Mouse (Mus musculus) thymus, postnatal 14 days (tissue): ENCODE measurements around the gene Itga9.

ENCODE experiments used
- DNase-seq: peaks from one replicate; pipeline ENCODE4 v3.0.0; 2021

Itga9 gene

GRCm38 (mm10) chr9:118883150-118883549, 276.7 kb downstream of the Itga9 start:
- no peak for DNase-seq

- DNase-seq: no peak
These were observed 279.3 kb downstream of the Itga9 start for GRCm38 (mm10) chr9:118885785-118886184.

DNA sequence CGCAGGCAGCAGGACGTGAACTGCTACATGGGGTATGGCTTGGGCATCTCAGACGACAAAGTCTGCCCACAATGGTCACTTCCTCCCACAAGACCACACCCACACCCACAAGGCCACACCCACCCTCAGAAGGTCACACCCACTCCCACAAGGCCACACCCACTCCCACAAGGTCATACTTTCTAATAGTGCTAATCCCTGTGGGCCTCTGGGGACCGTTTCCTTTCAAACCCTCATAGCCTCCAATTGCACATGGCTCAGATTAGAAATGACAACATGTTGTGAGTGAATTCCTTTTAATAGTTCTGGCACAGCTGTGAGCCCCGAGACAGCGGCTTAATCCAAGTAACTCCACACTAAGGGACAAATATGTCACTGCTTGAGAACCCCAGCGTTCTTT, 280.7 kb downstream of the Itga9 start:
- no peak for DNase-seq

- no peak for DNase-seq
These were observed 281.2 kb downstream of the Itga9 start for GRCm38 (mm10) chr9:118887734-118888133.

GRCm38 (mm10) chr9:118890149-118890548, 283.7 kb downstream of the Itga9 start:
- DNase-seq: peak; percentile 47

- no peak for DNase-seq
These were observed 284.2 kb downstream of the Itga9 start for GRCm38 (mm10) chr9:118890645-118891044.

- DNase-seq: no peak
These were observed 284.6 kb downstream of the Itga9 start for GRCm38 (mm10) chr9:118891068-118891467.

GRCm38 (mm10) chr9:118891593-118891992, 285.1 kb downstream of the Itga9 start:
- DNase-seq: no peak

- no peak for DNase-seq
These were observed 288.6 kb downstream of the Itga9 start for GRCm38 (mm10) chr9:118895101-118895500.

DNA sequence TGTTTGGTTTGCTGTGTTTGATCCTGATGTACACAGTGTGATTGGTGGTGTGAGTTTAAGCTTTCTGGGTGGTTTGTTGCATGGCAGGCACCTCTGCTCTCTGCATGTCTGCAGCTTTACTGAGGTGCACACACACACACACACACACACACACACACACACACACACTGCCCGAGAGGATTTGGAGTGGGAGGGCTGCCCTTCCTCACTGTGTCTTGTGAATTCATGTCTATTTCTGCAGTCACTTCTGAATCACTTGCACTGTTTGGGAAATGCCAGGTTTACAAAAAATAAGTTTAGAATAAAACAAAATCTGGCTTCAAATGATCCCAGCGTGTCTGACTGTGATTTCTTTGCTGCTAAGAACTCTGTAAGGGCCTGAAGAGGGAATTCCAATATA, 294.2 kb downstream of the Itga9 start:
- no peak for DNase-seq

- no peak for DNase-seq
These were observed 295.4 kb downstream of the Itga9 start for GRCm38 (mm10) chr9:118901917-118902316.

DNA sequence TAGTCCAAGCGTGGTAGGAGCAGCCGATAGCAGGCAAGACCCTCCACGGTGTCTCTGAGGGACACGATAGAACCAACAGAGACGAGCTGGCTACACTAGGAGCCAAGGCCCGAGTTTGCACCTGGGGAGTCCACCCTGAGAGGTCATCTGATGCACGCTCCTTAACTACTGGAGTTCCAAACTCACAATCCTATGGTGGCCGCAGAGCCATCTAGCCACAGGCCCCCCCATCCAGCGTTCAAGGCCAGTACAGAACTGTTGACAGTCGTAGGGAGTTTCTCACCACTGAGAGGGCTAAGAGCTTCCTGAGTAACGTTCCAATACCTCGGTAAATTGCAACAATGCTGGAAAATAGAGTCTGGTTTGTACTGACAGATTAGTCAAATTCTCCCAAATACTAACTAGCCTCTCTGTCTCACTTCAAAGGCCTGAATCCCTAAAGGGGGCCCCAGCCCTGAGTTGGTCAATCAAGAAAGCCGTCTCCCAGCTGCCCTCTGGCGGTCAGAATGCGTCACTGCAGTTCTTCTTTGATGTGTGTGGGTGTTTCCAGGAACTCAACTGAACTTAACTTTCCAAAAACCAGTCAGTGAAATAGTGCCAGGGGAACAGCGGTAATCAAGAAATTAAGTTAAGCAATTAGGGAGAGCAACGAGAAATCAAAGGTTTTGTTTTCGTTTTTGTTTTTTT, 301.6 kb downstream of the Itga9 start:
- DNase-seq: peak; percentile 78

DNA sequence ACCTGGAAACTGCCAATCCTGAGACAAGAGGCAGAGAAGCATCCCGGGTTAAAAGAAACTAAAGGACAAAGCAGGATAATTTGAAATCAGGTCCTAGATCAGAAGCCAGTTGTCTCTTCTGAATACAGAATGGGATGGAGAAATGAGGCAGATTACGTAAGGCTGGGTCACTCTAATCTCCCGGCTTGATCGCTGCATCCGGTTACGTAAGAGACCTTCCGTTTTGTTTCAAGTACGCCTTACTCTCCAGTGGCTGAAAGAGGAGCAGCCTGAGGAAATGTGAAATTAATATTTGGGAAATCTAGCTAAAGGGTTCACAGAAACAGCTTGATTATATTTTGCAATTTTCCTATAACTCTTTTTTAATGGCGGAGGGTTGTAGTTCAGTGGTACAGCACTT, 306.6 kb downstream of the Itga9 start:
- no peak for DNase-seq

GRCm38 (mm10) chr9:118913613-118914012, 307.1 kb downstream of the Itga9 start:
- DNase-seq: no peak

- no peak for DNase-seq
These were observed 308.1 kb downstream of the Itga9 start for GRCm38 (mm10) chr9:118914589-118914988.

GRCm38 (mm10) chr9:118915290-118915689, 308.8 kb downstream of the Itga9 start:
- peak; percentile 51 for DNase-seq

GRCm38 (mm10) chr9:118919672-118920186, 313.2 kb downstream of the Itga9 start:
- DNase-seq: no peak

- peak; percentile 82 for DNase-seq
These were observed 314.5 kb downstream of the Itga9 start for GRCm38 (mm10) chr9:118920798-118921515.

GRCm38 (mm10) chr9:118921926-118922325, 315.4 kb downstream of the Itga9 start:
- no peak for DNase-seq

GRCm38 (mm10) chr9:118924554-118925085, 318.1 kb downstream of the Itga9 start:
- no peak for DNase-seq

DNA sequence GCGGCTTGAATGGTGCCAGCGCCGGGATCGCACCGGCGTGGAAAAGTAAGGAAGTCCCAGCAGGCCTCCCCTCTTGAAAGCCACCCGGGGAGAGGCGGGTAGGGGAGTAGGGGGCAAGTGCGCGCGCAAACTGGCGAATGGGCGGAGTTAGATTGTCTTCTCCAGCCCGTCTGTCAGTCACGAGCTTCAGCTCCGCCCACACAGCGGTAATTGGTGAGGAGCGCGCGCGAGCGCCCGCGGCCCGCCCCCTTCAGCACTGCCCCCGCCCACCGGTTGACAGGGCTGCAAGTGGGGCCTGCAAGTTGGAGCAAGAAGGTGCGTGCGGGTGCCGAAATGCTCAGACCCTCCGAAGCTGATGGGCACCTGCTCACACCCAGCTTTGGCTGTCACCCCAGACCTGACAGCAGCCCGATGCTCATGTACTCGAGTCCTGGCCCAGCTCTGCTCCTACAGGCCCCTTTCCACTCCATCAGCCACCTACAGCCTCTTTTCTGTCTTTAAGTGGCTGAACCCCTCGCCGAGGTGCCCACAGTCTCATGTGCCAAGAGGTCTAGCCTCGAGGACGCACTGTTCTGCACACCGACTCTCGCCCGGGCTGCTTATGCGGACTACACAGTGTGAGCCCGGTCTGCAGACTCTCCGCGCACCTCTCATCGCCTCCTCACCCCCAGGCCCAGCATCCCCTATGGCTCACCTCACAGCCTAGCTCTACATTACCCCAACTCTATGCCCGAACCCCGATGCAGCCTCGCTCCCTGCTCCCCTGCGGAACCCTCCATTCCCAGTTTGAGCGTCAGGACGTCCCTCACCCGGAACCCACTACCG, 319.0 kb downstream of the Itga9 start:
- peak; percentile 99 for DNase-seq

DNA sequence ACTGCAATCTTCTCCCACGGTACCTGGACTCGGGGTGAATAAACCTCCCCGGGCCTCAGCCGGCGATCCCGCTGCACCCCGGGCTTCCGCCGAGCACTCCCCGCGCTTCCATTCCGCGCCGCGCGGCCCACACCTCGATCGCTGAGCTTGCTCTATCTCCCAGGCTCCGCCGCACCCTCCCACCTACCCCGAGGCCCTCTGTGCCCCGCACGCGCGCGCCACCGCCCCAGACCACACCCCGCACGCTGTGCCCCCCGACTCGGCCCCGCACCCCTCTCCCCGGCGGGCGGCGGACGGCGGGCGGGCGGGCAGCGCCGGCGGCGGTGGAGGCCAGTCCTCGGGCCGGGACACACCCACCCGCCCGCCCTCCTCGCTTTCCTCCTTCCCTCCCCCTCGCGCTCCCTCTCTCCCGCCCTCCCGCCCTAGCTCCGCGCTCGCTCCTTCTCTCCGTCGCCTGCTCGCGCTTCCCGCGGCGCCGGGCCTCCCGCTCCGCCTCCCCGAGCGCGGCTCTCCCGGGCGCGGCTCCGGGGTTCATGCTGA, 319.7 kb downstream of the Itga9 start, which contains the start of gene Ctdspl:
Gene Ctdspl (plus strand): TSS at position 343 of the 540 bp plus-strand sequence.
- peak; percentile 73 for DNase-seq
